Mouse (Mus musculus): ENCODE measurements at regions not wholly inside any gene's neighbourhood (a gene's known extent, or its start where the extent isn't known, plus 50 kb on each side); places are given as distances from the start of the nearest gene placed in this dataset.

GRCm38 (mm10) chr1:89400734-89401202 lies 53.8 kb upstream of the Agap1 start:
- Histone ChIP-seq H3K9ac (no peak overlapping the region), H3K36me3 (no peaks in the 10 kb centered on the region), H3K9me3 (no peaks in the 10 kb centered on the region), H3K4me3 (no peak overlapping the region), H3K27ac (no peak overlapping the region), H3K4me1 (no peaks in the 10 kb centered on the region), H3K4me2 (replicated peaks) (no peak overlapping the region), H3K27me3 (no peaks in the 10 kb centered on the region)
- WGBS: 62% methylated on average over 10 of the region's 10 CpGs
- ATAC-seq (ENCODE audit: low FRiP score, low read depth): no peak

GRCm38 (mm10) chr1:89402513-89403210 lies 51.9 kb upstream of the Agap1 start:
- no peak for ATAC-seq (ENCODE audit: low FRiP score, low read depth)
- Histone ChIP-seq H3K9ac (no peak overlapping the region), H3K36me3 (no peaks in the 10 kb centered on the region), H3K4me2 (replicated peaks) (no peak overlapping the region), H3K4me1 (no peaks in the 10 kb centered on the region), H3K9me3 (no peaks in the 10 kb centered on the region), H3K27me3 (no peaks in the 10 kb centered on the region), H3K4me3 (no peak overlapping the region), H3K27ac (no peak overlapping the region)
- whole genome bisulfite sequencing: 86% methylated on average over 5 of the region's 5 CpGs

GRCm38 (mm10) chr1:89403551-89404050 lies 51.0 kb upstream of the Agap1 start:
- Histone ChIP-seq H3K36me3 (no peaks in the 10 kb centered on the region), H3K27ac (no peak overlapping the region), H3K27me3 (no peaks in the 10 kb centered on the region), H3K9me3 (no peaks in the 10 kb centered on the region), H3K9ac (no peak overlapping the region), H3K4me1 (no peaks in the 10 kb centered on the region), H3K4me3 (no peak overlapping the region), H3K4me2 (replicated peaks) (no peak overlapping the region)
- WGBS: 41% methylated on average over 7 of the region's 7 CpGs
- no peak for ATAC-seq (ENCODE audit: low FRiP score, low read depth)
